Mouse (Mus musculus): Measurements from ENCODE around the gene Lrwd1. TPM values are rescaled to one million over a fixed set of nuclear protein-coding genes. Genes with fewer than 3 reads are reported as not detected.

The Lrwd1 gene
- polyA plus RNA-seq, 1 experiment from 2014 or later = 23.6 TPM

GRCm38 (mm10) chr5:136109042-136109441 lies 26.8 kb downstream of the Lrwd1 start:
- Histone ChIP-seq H3K4me1 (ENCODE audit: control insufficient read depth, insufficient read depth, low read length) (no peaks in the 10 kb centered on the region), H3K4me3 (ENCODE audit: low read length) (no peak overlapping the region), H3K9me3 (replicated peaks; ENCODE audit: control insufficient read depth, low read length) (no peaks in the 10 kb centered on the region; the same call in 1 of the 2 replicates), H3K4me2 (ENCODE audit: low read depth, low read length) (no peak overlapping the region), H3K27me3 (ENCODE audit: control insufficient read depth, insufficient read depth, low read length) (no peaks in the 10 kb centered on the region), H3K9ac (ENCODE audit: low read length) (no peak overlapping the region), H3K27ac (ENCODE audit: low read length) (no peak overlapping the region), H3K36me3 (ENCODE audit: control insufficient read depth, insufficient read depth) (no peaks in the 10 kb centered on the region)
- ATAC-seq (replicated peaks; ENCODE audit: extremely low read depth, insufficient read depth, low FRiP score) = no peak
- WGBS = 62% methylated on average over 3 of the region's 3 CpGs

GRCm38 (mm10) chr5:136108486-136108885 lies 27.4 kb downstream of the Lrwd1 start:
- Histone ChIP-seq H3K27ac (ENCODE audit: low read length) (no peak overlapping the region), H3K4me2 (ENCODE audit: low read depth, low read length) (no peak overlapping the region), H3K4me1 (ENCODE audit: control insufficient read depth, insufficient read depth, low read length) (no peaks in the 10 kb centered on the region), H3K4me3 (ENCODE audit: low read length) (no peak overlapping the region), H3K9ac (ENCODE audit: low read length) (no peak overlapping the region), H3K9me3 (replicated peaks; ENCODE audit: control insufficient read depth, low read length) (no peaks in the 10 kb centered on the region; the same call in 1 of the 2 replicates), H3K27me3 (ENCODE audit: control insufficient read depth, insufficient read depth, low read length) (no peaks in the 10 kb centered on the region), H3K36me3 (ENCODE audit: control insufficient read depth, insufficient read depth) (no peaks in the 10 kb centered on the region)
- 44% methylated on average over 2 of the region's 2 CpGs for WGBS
- no peak for ATAC-seq (replicated peaks; ENCODE audit: extremely low read depth, insufficient read depth, low FRiP score)

GRCm38 (mm10) chr5:136104511-136104910 lies 31.4 kb downstream of the Lrwd1 start:
- Histone ChIP-seq H3K36me3 (ENCODE audit: control insufficient read depth, insufficient read depth) (no peaks in the 10 kb centered on the region), H3K4me3 (ENCODE audit: low read length) (no peak overlapping the region), H3K9me3 (replicated peaks; ENCODE audit: control insufficient read depth, low read length) (no peaks in the 10 kb centered on the region; the same call in 1 of the 2 replicates), H3K4me1 (ENCODE audit: control insufficient read depth, insufficient read depth, low read length) (peaks cover 6% of the 10 kb centered on the region), H3K9ac (ENCODE audit: low read length) (no peak overlapping the region), H3K27ac (ENCODE audit: low read length) (no peak overlapping the region), H3K4me2 (ENCODE audit: low read depth, low read length) (no peak overlapping the region), H3K27me3 (ENCODE audit: control insufficient read depth, insufficient read depth, low read length) (no peaks in the 10 kb centered on the region)
- ATAC-seq (replicated peaks; ENCODE audit: extremely low read depth, insufficient read depth, low FRiP score) = no peak
- 85% methylated on average over 5 of the region's 5 CpGs for WGBS

GRCm38 (mm10) chr5:136102099-136102820 lies 33.6 kb downstream of the Lrwd1 start:
- no peak overlapping the region for H3K27ac ChIP-seq (ENCODE audit: low read length)
- no peaks in the 10 kb centered on the region for H3K36me3 ChIP-seq (ENCODE audit: control insufficient read depth, insufficient read depth)
- H3K9me3 ChIP-seq (replicated peaks; ENCODE audit: control insufficient read depth, low read length) = no peaks in the 10 kb centered on the region; the same call in 1 of the 2 replicates
- WGBS = 5% methylated on average over 41 of the region's 41 CpGs
- peak overlapping the region; percentile 45 for H3K4me3 ChIP-seq (ENCODE audit: low read length)
- peak; percentile 83 for ATAC-seq (replicated peaks; ENCODE audit: extremely low read depth, insufficient read depth, low FRiP score)
- peak overlapping the region; percentile 65 for H3K9ac ChIP-seq (ENCODE audit: low read length)
- H3K27me3 ChIP-seq (ENCODE audit: control insufficient read depth, insufficient read depth, low read length) = no peaks in the 10 kb centered on the region
- peak overlapping the region; percentile 85 for H3K4me2 ChIP-seq (ENCODE audit: low read depth, low read length)
- H3K4me1 ChIP-seq (ENCODE audit: control insufficient read depth, insufficient read depth, low read length) = peaks cover 6% of the 10 kb centered on the region

GRCm38 (mm10) chr5:136098536-136098935 lies 37.3 kb downstream of the Lrwd1 start:
- Histone ChIP-seq H3K9ac (ENCODE audit: low read length) (no peak overlapping the region), H3K36me3 (ENCODE audit: control insufficient read depth, insufficient read depth) (no peaks in the 10 kb centered on the region), H3K4me2 (ENCODE audit: low read depth, low read length) (no peak overlapping the region), H3K4me1 (ENCODE audit: control insufficient read depth, insufficient read depth, low read length) (peaks cover 6% of the 10 kb centered on the region), H3K27me3 (ENCODE audit: control insufficient read depth, insufficient read depth, low read length) (no peaks in the 10 kb centered on the region), H3K9me3 (replicated peaks; ENCODE audit: control insufficient read depth, low read length) (no peaks in the 10 kb centered on the region), H3K27ac (ENCODE audit: low read length) (no peak overlapping the region), H3K4me3 (ENCODE audit: low read length) (no peak overlapping the region)
- 82% methylated on average over 10 of the region's 10 CpGs for WGBS
- ATAC-seq (replicated peaks; ENCODE audit: extremely low read depth, insufficient read depth, low FRiP score) = no peak

GRCm38 (mm10) chr5:136095089-136095488 lies 40.8 kb downstream of the Lrwd1 start:
- 62% methylated on average over 7 of the region's 7 CpGs for WGBS
- no peak for ATAC-seq (replicated peaks; ENCODE audit: extremely low read depth, insufficient read depth, low FRiP score)
- Histone ChIP-seq H3K27ac (ENCODE audit: low read length) (no peak overlapping the region), H3K4me2 (ENCODE audit: low read depth, low read length) (no peak overlapping the region), H3K9ac (ENCODE audit: low read length) (no peak overlapping the region), H3K9me3 (replicated peaks; ENCODE audit: control insufficient read depth, low read length) (no peaks in the 10 kb centered on the region), H3K36me3 (ENCODE audit: control insufficient read depth, insufficient read depth) (no peaks in the 10 kb centered on the region), H3K4me1 (ENCODE audit: control insufficient read depth, insufficient read depth, low read length) (no peaks in the 10 kb centered on the region), H3K4me3 (ENCODE audit: low read length) (no peak overlapping the region), H3K27me3 (ENCODE audit: control insufficient read depth, insufficient read depth, low read length) (no peaks in the 10 kb centered on the region; the same call in 1 of the 2 replicates)

- no peak overlapping the region for H3K4me3 ChIP-seq (ENCODE audit: low read length)
- H3K9ac ChIP-seq (ENCODE audit: low read length) = no peak overlapping the region
- H3K36me3 ChIP-seq (ENCODE audit: control insufficient read depth, insufficient read depth) = no peaks in the 10 kb centered on the region
- ATAC-seq (replicated peaks; ENCODE audit: extremely low read depth, insufficient read depth, low FRiP score) = no peak
- no peak overlapping the region for H3K27ac ChIP-seq (ENCODE audit: low read length)
- H3K27me3 ChIP-seq (ENCODE audit: control insufficient read depth, insufficient read depth, low read length) = no peaks in the 10 kb centered on the region; the same call in 1 of the 2 replicates
- H3K4me2 ChIP-seq (ENCODE audit: low read depth, low read length) = no peak overlapping the region
- H3K4me1 ChIP-seq (ENCODE audit: control insufficient read depth, insufficient read depth, low read length) = no peaks in the 10 kb centered on the region
- no peaks in the 10 kb centered on the region for H3K9me3 ChIP-seq (replicated peaks; ENCODE audit: control insufficient read depth, low read length)
- WGBS = 47% methylated on average over 8 of the region's 8 CpGs
These were observed 41.4 kb downstream of the Lrwd1 start for GRCm38 (mm10) chr5:136094249-136095010.

GRCm38 (mm10) chr5:136091927-136092326 lies 43.9 kb downstream of the Lrwd1 start:
- ATAC-seq (replicated peaks; ENCODE audit: extremely low read depth, insufficient read depth, low FRiP score) = no peak; the same call in 1 of the 2 replicates
- no peak overlapping the region for H3K4me2 ChIP-seq (ENCODE audit: low read depth, low read length)
- H3K27me3 ChIP-seq (ENCODE audit: control insufficient read depth, insufficient read depth, low read length) = no peaks in the 10 kb centered on the region; the same call in 1 of the 2 replicates
- H3K27ac ChIP-seq (ENCODE audit: low read length) = no peak overlapping the region
- no peak overlapping the region for H3K4me3 ChIP-seq (ENCODE audit: low read length)
- no peaks in the 10 kb centered on the region for H3K9me3 ChIP-seq (replicated peaks; ENCODE audit: control insufficient read depth, low read length)
- no peaks in the 10 kb centered on the region for H3K4me1 ChIP-seq (ENCODE audit: control insufficient read depth, insufficient read depth, low read length)
- 49% methylated on average over 5 of the region's 5 CpGs for WGBS
- H3K36me3 ChIP-seq (ENCODE audit: control insufficient read depth, insufficient read depth) = no peaks in the 10 kb centered on the region
- H3K9ac ChIP-seq (ENCODE audit: low read length) = no peak overlapping the region
